Comparison of ENCODE assay signal across 21 mouse cellular contexts in genomic region chr15:59802276-59802675, GRCm38 (mm10).
DNase-seq lines count a peak whose midpoint lies in the region; ATAC-seq lines count a peak whose summit lies in the region.
"Had no signal": no experiment of that assay in that cellular context is flagged by ENCODE, and none has a peak within 500 bp of the region (broad histone marks: within the 10 kb centered on the region; RNA-seq: fewer than 3 reads in every experiment).

No protein-coding gene starts in this region.

- intact Hi-C loops in heart, postnatal 14 days (cut with DNase I), result no loop called here

- ATAC-seq in common myeloid progenitor, adult 5-6 weeks (replicated peaks; ENCODE audit: low read depth, poor library complexity, severe bottlenecking), result 0 out of 2 replicates have a peak, but pooled peaks have one; percentile 54
- peak; percentile 55; the same call in 1 of the 2 replicates for ATAC-seq in monocyte, adult 5-6 weeks (replicated peaks; ENCODE audit: insufficient number of reproducible peaks, low FRiP score, low TSS enrichment, poor library complexity, severe bottlenecking)
- no peak for ATAC-seq in erythroblast, adult 5-6 weeks (replicated peaks; ENCODE audit: low FRiP score, poor library complexity, severe bottlenecking)
- ATAC-seq: activated CD4-positive, CD25-positive, alpha-beta regulatory T cell, adult 4 months; forebrain, embryonic 14.5 days; hindbrain, embryonic 16.5 days; intestine, embryonic 15.5 days had no signal

- peak; percentile 44 for DNase-seq in heart, adult 11 months
- DNase-seq in heart, postnatal 14 days, result no peak
- peak; percentile 47 for DNase-seq in lung, postnatal 25 days (ENCODE audit: low spot score)
- no peak for DNase-seq in lung, postnatal 10 days
- no peak for DNase-seq in MN1 (ENCODE audit: low spot score)
- DNase-seq: adrenal gland, postnatal 10 days; adrenal gland, postnatal 36 days; B cell, adult 2 months; cerebellum, adult 18-20 months; cerebellum, adult 9-10 months; cerebellum, postnatal 14 days; embryo, embryonic 11 days; gastrocnemius, postnatal 25 days; heart, postnatal 36 days had no signal

Comparison
In these comparisons a context has a peak if more than half of its experiments do, and no peak if none do; other contexts are left out.
1. DNase-seq: peak in heart, adult 11 months (single experiment) and lung, postnatal 25 days (single experiment); none in heart, postnatal 14 days (0 of 2), lung, postnatal 10 days (single experiment) and MN1 (single experiment).